Mouse (Mus musculus) CH12F3 (cell line): ENCODE measurements around the gene Flcn.

Source experiments
- in situ Hi-C: fragments of 300-500 bp; cut with MboI; formaldehyde crosslinking; loops from 2 replicates; pipeline ENCODE4 v1.14.3; 2020; ENCODE audit warnings: low sequenced_read_pairs

Gene Flcn

DNA sequence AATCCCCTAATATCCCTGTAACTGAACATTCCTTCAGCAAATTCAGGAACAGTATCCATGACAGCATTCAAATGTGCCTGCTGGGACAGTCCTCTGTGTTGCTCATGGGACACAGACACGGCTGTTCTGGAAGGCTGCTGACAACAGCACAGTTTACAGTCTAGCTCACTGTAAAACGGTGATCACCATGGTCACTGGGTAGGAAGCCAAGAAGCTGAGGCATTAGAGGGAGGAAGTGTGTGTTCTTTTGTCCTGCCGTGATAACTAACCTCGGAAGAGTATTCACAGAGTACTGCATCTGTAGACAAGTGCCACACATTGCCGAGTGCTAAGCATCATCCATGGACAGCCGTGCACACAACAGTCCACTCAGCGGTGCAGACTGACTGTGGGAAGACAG lies 39.1 kb downstream of the Flcn start:
- in situ Hi-C loops: no loop called here

DNA sequence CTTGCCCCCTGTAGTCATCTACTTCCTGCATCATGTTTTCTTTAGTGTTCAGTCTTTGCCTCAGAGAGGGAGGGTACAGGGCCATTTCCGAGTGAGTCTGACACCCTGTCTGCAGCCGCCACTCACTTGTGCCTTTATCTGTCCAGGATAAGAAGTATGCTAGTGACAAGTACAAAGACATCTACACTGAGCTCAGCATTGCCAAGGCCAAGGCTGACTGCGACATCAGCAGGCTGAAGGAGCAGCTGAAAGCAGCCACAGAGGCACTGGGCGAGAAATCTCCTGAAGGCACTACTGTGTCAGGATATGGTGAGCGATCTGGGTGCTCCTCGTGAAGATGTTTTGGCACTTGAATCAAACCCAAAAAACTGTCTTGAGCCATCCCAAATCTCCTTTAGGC lies 40.1 kb downstream of the Flcn start:
- in situ Hi-C loops: no loop called here

DNA sequence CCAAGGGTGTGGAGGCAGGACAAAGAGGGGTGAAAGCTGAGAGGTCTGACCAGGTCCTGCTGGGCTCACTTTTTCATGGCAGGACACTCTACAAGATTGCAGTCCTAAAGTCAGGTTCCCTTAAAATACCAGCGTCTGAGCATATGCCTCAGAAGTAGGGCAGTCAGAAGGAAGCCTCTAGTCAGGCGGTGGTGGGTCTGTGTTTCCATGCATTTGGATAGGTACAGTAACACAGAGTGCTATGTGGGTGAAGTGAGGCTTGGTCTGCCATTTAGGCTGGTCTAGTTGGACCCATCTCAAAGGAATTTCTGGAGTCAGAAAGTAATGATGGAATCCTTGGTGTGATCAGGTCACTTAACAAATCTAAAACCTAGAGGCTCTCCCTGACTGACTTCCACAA lies 40.5 kb downstream of the Flcn start:
- in situ Hi-C loops: no loop called here

DNA sequence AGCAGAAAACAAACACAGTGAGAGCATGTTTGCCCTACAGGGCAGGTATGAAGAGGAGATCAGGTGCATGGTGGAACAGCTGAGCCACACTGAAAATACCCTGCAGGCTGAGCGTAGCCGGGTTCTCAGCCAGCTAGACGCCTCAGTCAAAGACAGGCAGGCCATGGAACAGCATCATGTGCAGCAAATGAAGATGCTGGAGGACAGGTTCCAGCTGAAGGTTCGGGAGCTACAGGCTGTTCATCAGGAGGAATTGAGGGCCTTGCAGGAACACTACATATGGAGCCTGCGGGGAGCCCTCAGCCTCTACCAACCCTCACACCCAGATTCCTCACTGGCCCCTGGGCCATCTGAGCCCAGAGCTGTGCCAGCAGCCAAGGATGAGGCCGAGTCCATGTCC lies 49.0 kb downstream of the Flcn start:
- in situ Hi-C loops: no loop called here

DNA sequence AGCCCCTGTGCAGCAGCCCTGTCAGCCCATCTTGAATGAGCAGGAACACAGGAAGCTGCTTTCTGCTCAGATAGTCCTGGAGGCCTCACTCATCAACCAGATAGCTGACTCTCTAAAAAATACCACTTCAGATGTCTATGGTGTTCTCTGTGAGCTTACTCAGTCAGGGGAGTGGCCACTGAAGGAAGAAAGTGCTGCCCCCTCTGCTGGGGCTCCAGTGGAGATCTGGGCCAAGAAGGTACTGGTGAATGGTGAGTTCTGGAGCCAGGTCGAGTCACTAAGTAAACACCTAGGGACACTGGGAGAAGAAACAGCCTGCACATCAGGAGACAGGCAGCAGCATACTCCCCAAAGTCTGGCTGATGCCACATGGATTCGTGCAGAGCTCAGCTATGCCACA lies 50.2 kb downstream of the Flcn start:
- in situ Hi-C loops: no loop called here

DNA sequence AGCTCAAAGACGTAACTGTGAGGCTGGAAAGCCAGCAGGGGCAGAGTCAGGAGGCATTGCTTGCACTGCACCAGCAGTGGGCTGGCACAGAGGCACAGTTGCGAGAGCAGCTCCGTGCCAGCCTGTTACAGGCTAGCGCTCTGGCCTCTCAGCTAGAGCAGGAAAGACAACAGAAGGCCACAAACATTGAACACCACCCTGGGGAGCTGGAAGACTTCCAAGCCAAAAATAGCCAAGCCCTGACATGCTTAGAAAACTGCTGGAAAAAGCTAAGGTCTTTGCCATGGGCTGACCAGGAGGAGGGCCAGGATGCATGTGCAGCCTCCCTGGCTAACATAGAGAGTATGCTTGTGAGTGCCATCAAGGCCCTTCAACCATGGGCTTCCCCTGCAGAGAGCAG lies 50.6 kb downstream of the Flcn start:
- in situ Hi-C loops: no loop called here

DNA sequence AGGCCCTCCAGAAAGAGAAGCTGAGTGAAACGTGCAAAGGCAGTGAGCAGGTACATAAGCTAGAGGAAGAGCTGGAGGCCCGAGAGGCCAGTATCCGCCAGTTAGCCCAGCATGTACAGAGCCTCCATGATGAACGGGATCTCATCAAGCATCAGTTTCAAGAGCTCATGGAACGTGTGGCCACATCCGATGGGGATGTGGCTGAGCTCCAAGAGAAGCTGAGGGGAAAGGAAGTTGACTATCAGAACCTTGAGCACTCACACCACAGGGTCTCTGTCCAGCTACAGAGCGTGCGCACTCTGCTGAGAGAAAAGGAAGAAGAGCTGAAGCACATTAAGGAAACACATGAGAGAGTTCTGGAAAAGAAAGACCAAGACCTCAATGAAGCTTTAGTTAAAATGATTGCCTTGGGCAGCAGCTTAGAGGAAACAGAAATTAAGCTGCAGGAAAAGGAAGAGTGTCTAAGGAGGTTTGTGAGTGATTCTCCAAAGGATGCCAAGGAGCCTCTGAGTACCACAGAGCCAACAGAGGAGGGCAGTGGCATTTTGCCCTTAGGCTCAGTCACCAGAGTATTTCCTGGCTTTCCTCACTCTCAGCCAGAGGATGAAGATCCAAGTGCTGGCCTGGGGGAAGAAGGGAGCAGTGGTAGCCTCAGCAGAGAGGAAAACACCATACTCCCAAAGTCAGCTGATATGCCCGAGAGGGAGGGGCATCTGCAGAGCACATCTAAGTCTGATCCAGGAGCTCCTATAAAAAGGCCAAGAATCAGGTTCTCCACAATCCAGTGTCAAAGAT lies 51.4 kb downstream of the Flcn start:
- in situ Hi-C loops: no loop called here

DNA sequence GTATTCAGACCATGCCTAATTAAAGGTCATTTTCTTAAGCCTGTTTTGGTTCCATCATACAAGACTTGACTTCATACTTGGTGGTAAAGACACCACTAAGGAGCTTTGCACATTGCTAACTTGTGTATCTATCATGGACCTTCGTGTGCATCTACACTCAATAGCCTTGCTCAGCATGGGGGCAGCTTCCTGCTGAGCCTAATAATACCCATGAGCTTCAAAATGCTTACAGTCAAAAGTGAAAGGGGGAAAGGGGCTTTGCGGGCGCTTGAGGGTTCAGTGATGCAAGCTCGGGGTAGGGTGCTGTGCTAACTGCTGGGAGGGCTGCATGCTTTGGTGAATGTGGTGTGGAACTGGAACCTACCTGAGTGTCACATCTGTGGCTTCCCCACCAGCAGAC lies 53.5 kb downstream of the Flcn start:
- in situ Hi-C loops: no loop called here

DNA sequence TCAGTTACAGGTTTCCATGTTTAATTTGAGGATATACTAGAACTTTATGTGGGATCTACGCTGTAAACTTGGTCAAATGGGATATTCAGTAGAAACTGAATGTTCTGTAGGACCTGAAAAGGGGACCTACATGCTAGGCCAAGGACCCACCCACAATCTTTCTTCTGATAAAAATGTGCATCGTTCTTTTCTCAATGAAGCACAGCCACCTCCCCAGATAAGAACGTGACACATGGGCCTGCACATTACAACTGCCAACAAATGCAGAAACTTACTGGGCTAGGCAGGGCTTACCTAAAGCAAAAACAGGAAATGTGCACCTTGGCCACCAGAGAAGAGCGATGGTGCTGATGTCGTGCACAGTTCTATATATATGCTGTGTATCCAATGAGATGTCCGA lies 55.3 kb downstream of the Flcn start:
- in situ Hi-C loops: no loop called here

DNA sequence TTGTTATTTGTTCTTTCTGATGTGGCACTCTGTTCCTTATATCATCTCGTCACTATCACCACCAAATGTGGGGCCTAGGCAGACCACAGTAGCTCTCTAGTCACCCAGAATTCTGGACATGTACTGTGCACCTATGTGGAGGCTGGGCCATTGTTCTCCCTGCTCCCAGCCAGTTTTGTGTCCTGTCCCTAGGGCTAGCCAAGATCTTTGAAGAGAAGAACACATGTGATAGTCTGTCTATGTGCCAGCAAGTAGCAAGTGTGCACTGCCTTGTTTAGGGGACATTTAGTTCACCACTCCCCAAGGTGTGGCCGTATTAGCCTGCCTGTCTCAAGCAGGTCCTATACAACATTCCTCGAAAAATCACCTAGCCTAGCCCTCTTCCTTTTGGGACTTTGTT lies 60.8 kb downstream of the Flcn start:
- in situ Hi-C loops: no loop called here

DNA sequence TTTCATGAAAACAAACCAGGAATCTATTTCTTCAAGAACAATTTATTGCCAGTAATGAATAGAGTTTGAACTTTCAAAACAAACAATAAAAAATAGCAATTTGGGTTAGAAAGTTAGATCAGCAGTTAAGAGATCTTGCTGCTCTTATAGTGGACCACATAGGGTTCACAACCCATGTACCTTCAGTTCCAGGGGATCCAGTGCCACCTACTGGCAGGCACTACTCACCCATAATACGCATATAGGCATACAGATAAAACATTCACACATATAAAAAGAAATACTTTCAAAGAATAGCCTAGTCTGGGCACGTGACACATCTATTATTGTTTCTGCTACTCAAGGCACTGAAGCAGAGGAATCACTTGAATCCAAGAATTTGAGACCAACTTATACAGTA lies 63.2 kb downstream of the Flcn start:
- in situ Hi-C loops: no loop called here

DNA sequence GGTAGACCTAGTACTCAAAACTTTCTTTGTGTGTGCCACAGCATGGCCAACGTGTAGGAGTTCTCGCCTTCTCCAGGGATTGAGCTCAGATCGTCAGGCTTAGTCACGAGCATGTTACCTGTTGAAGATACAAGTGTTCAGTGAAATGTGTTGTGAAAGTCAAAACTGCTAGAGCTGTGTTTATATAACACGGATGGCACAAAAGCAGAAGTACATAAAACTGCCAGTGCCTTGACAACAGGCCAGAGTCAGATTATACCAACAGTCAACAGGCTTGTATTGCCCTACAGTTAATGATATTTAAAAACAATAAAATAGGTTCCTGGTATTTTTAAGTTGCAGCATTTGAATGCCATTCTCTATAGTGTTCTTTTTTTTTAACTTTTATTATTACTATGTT lies 64.0 kb downstream of the Flcn start:
- in situ Hi-C loops: no loop called here

DNA sequence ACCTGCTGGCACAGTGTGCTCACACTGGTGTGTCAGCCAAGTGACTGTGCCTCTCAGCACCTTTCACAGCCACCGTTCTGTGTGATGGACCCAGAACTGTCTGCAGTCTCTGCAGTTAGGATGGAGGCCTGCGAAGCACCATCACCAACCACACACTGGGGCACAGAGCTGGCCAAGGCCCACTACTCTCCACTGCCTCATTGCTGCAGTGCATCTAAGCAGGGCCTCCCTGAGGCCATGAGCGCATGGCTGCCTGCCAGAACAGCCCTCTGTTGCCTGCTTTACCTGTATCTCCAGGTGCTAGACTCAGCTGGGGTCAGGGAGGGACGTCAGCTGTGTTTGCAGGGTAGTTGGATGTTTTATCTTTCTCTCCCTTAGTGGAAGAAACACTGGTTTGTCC lies 65.4 kb downstream of the Flcn start:
- in situ Hi-C loops: no loop called here

DNA sequence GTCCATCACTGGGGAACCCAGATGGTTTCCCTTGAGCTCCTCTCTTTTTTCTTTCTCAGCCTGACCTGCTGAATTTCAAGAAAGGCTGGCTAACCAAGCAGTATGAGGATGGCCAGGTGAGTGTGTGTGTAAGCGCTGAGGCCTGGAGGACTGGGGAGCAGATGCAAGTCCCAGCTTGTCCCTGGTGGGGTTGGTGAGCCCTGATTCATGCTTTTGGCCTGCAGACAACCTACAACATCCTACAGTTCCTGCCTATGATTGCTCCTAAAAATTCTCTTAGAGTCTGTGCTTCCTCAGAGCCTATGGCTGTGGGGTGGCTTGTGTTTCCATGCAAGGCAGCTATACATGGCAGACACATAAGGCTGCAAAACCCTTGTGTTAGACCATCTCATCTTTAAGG lies 66.1 kb downstream of the Flcn start:
- in situ Hi-C loops: no loop called here

DNA sequence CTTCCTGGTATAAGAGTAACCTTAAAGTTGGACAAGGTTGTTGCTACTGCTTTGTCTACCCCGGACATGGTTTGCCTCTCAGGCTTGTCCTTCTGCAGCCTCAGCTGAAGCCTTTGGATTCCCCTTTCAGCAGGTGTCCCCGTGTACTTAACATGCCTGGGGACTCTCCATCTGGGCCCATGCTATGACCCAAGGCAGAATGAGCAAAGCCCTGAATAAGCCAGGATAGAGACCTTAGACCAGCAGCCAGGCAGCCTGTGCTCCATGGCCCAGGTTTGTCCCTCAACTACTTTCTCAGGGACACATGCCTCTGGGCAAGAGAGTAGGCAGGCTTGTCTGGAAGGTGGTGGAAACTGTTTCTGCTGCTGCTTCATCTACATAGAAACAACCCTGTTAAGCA lies 66.5 kb downstream of the Flcn start:
- in situ Hi-C loops: no loop called here

DNA sequence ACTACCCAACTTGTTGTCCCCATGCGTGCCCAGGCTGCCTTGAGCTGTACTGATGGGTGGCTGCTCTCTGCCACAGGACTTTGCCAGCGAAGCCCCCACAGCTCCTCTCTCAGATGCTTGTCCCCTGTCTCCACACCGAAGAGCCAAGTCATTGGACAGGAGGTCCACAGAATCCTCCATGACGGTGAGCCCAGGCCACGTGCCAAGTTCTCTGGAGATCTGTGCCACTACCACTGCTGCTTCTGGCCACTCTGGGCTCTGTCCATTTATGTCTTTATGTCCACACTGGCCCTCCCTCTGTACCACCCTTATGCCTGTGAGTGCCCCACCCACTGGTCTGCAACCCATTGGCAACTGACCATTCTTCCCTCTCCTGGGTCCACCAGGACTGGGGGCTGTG lies 67.9 kb downstream of the Flcn start:
- in situ Hi-C loops: no loop called here
